Mouse (Mus musculus) left cerebral cortex, postnatal 10 days (tissue): ENCODE measurements around the gene Aurka. TPM values are rescaled to one million over a fixed set of nuclear protein-coding genes. Genes with fewer than 3 reads are reported as not detected.
A peak's percentile ranks its signal among the peaks of the same experiment; 100 is the strongest.

Experiments used
- DNase-seq, 2 experiments: peaks; one replicate each; pipeline ENCODE4 v3.0.0; 2021 to 2022; ENCODE audit warnings: low spot score in 2 of 2, mixed read lengths in 1 of 2; ENCODE audit errors: extremely low spot score in 1 of 2
- intact Hi-C: fragments of 180-260 bp; cut with DNase I; formaldehyde crosslinking; loops from one replicate; pipeline ENCODE4 v1.15.1; 2025
- total RNA-seq, 2 experiments: library from RNA; stranded (reverse); gene quantifications; 2 replicates each; pipeline ENCODE4 v1.2.3; 2021

Gene Aurka
- total RNA-seq, 2 experiments from 2014 or later, result 3.3 to 3.8 TPM

GRCm38 (mm10) chr2:172345258-172345738 lies 25.0 kb downstream of the Aurka start, which contains the start of gene Fam210b:
TSS of gene Fam210b (plus strand) at chr2:172345565.
- peak; percentile 91 to 97 for DNase-seq
- intact Hi-C loops, result no loop called here

GRCm38 (mm10) chr2:172344669-172345068 lies 25.7 kb downstream of the Aurka start:
- no peak for DNase-seq
- intact Hi-C loops, result no loop called here

GRCm38 (mm10) chr2:172343751-172344150 lies 26.6 kb downstream of the Aurka start:
- intact Hi-C loops, result no loop called here
- no peak for DNase-seq

- intact Hi-C loops, result no loop called here
Measured at GRCm38 (mm10) chr2:172341606-172342005, 28.7 kb downstream of the Aurka start.

GRCm38 (mm10) chr2:172340936-172341335 lies 29.4 kb downstream of the Aurka start:
- intact Hi-C loops, result no loop called here
- no peak for DNase-seq

More at GRCm38 (mm10) chr2:172341606-172342005, 28.7 kb downstream of the Aurka start:
- no peak for DNase-seq

- intact Hi-C loops, result loop anchor here (10.0 kb wide), 1 partner anchor 1454 kb away; no protein-coding TSS in a partner anchor
- DNase-seq, result no peak
Measured at GRCm38 (mm10) chr2:172338206-172338942, 32.0 kb downstream of the Aurka start.

GRCm38 (mm10) chr2:172329179-172329578 lies 41.2 kb downstream of the Aurka start:
- DNase-seq, result peak; percentile 76 to 79
- intact Hi-C loops, result loop anchor here (2.0 to 5.0 kb wide), 2 partner anchors 82 to 100 kb away; partner anchors contain the start of gene Mc3r

- no peak for DNase-seq
- intact Hi-C loops, result loop anchor here (2.0 to 5.0 kb wide), 2 partner anchors 81 to 99 kb away; partner anchors contain the start of gene Mc3r
Measured at GRCm38 (mm10) chr2:172328248-172328647, 42.1 kb downstream of the Aurka start.

GRCm38 (mm10) chr2:172320878-172321277 lies 49.5 kb downstream of the Aurka start:
- DNase-seq, result peak in 1 of 2 experiments; percentile 63
- intact Hi-C loops, result no loop called here

- intact Hi-C loops, result no loop called here
- DNase-seq, result no peak
Measured at GRCm38 (mm10) chr2:172311731-172312130, 58.6 kb downstream of the Aurka start.

GRCm38 (mm10) chr2:172306544-172306943 lies 63.8 kb downstream of the Aurka start:
- intact Hi-C loops, result no loop called here
- no peak for DNase-seq

Other genes starting within 250 kb of the Aurka start
- gene Mc3r, start 122.0 kb downstream of the Aurka start, total RNA-seq, result under 1 TPM; 0.47 to 0.49 TPM
- gene Fam210b, start 25.0 kb downstream of the Aurka start, total RNA-seq, result 10 to 100 TPM; 15.3 to 15.5 TPM
- gene Cstf1, start 146 bp upstream of the Aurka start, total RNA-seq, result 10 to 100 TPM; 25.8 to 28.5 TPM
- under 1 TPM; 0.47 to 0.59 TPM for gene Cass4, start 23.3 kb upstream of the Aurka start, total RNA-seq
- gene Rtf2, start 70.0 kb upstream of the Aurka start, total RNA-seq, result 10 to 100 TPM; 62.7 to 68.2 TPM
- not detected for gene Gcnt7, start 88.1 kb upstream of the Aurka start, total RNA-seq
- under 1 TPM in 1 of 2 experiments, not detected in 1; 0.51 TPM for gene Fam209, start 102.0 kb upstream of the Aurka start, total RNA-seq
- under 1 TPM; 0.24 to 0.49 TPM for gene Tfap2c, start 179.1 kb upstream of the Aurka start, total RNA-seq